Mouse (Mus musculus) heart, postnatal 0 days (tissue): Measurements from ENCODE around the gene Nup107.

Experiments used
- CTCF ChIP-seq: IDR thresholded peaks from 2 replicates; pipeline ENCODE4 v1.5.1; 2016; ENCODE audit warnings: antibody characterized with exemption, control low read depth, low read depth
- EP300 ChIP-seq: IDR thresholded peaks from 2 replicates; pipeline ENCODE4 v1.6.1; 2016; ENCODE audit warnings: antibody characterized with exemption, low read depth

- TF ChIP-seq CTCF (no peak), EP300 (no peak)
Observed at GRCm38 (mm10) chr10:117759844-117760630, 32.5 kb downstream of the Nup107 start.
